Mouse (Mus musculus) C2C12 (cell line): ENCODE results near the gene Nrm.
A peak's percentile ranks its signal among the peaks of the same experiment; 100 is the strongest.

Experiments
- CTCF ChIP-seq: IDR thresholded peaks from one replicate; pipeline ENCODE4 v1.5.1; 2011; ENCODE audit not compliant: control insufficient read depth, insufficient read depth, insufficient read length
- MAX ChIP-seq: IDR thresholded peaks from one replicate; pipeline ENCODE4 v1.6.1; 2011; ENCODE audit warnings: mild to moderate bottlenecking, control low read depth
- MYOD1 ChIP-seq: IDR thresholded peaks from one replicate; pipeline ENCODE4 v1.6.1; 2011; ENCODE audit warnings: low read depth; ENCODE audit not compliant: control insufficient read depth, insufficient read length
- MYOG ChIP-seq: IDR thresholded peaks from one replicate; pipeline ENCODE4 v1.6.1; 2011; ENCODE audit not compliant: control insufficient read depth, insufficient read length; ENCODE audit errors: extremely low read depth
- USF1 ChIP-seq: IDR thresholded peaks from one replicate; pipeline ENCODE4 v1.6.1; 2011; ENCODE audit warnings: low read depth, mild to moderate bottlenecking, control low read depth, moderate library complexity

GRCm38 (mm10) chr17:35821439-35822430 is 39.4 kb upstream of the Nrm start, which contains the start of gene Ier3:
- TF ChIP-seq CTCF (no peak), MYOG (no peak), USF1 (no peak), MAX (peak; percentile 37), MYOD1 (no peak)
